Mouse (Mus musculus): ENCODE measurements around the gene Elavl2.
"Not testable (repeated sequence)": the region's sequence is repeated elsewhere in the genome, so short reads cannot be mapped to it uniquely, and the experiment has no call there.

Gene Elavl2

DNA sequence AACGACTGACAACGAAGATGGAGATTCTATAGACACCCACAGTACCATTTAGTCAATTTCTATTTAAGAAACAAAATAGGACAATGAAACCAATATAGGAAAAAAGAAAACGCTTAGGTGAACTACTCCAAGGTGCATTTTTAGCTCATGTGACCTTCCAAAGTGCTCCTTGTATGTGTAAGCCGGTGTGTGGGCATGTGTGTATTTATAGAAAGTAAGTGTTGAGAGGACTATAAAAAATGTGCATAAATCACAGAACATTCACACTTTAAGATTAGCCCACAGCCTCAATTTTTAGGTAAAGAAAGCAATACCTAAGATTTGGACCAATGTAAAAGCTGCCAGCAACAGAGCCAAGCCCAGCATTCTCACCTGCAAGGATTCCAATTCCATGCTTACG lies 51.0 kb downstream of the Elavl2 start:
- no peak for DNase-seq (ENCODE audit: extremely low read depth, low read depth, low spot score)

DNA sequence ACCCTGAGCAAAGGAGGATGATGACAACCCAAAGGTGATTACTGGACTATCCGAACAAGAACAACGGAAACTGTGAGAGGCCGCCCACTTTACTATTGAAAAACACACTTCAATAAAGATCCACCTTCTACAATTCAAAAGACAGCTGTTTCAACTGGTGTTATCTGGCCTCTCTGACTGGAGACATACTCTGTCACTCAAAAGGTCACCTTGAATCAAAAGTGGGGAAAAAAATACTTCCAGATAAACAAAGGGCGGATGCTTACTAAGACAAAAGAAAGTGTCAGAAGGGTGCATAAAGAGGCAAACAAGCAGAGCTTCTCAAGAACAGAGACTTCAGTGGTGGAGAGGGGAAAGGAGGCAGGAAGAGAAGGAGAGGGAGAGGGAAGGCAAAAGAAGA lies 66.4 kb downstream of the Elavl2 start:
- no peak for DNase-seq (ENCODE audit: extremely low read depth, low read depth, low spot score)

DNA sequence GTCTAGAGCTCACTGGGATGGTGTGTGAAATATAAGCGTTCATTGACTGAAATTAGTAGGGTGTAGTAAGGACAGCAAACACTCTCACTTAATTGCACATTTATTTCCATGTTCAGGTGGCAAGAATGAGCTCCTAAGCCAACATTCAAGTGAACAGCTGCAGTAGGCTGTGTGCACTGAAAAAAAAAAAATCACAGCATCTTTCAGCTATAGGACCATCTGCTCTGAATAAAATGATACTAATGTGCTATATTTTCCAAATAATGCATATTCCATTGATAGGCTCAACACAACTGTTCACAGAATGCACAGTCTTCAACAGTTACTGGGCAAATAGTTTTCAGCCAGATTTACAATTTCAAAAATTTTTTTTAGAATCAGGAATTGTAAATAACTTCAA lies 89.8 kb downstream of the Elavl2 start:
- DNase-seq (ENCODE audit: extremely low read depth, low read depth, low spot score) = no peak

DNA sequence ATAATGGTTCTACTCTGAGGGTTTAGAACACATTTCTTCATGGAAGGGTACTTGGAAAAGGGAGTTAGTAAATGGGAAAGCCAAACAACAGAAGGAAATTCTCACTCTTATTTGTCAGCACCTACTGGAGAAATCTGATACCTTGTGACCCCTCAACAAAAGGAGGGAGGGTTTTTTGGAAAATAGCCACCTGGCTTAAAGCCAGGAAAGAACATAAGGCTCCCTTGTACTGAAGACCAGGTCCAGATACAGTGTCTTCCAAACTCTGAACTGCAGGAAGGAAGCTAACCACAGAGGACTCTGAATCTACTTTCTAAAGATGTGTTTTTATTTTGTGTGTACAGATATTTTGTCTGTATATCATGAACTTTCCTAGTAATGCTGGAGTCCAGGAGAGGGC lies 102.9 kb downstream of the Elavl2 start:
- no peak for DNase-seq (ENCODE audit: extremely low read depth, low read depth, low spot score)

- DNase-seq (ENCODE audit: extremely low read depth, low read depth, low spot score) = no peak
These were observed 105.3 kb downstream of the Elavl2 start for GRCm38 (mm10) chr4:91295317-91295716.

- DNase-seq (ENCODE audit: extremely low read depth, low read depth, low spot score) = no peak
These were observed 109.1 kb downstream of the Elavl2 start for GRCm38 (mm10) chr4:91291526-91291925.

DNA sequence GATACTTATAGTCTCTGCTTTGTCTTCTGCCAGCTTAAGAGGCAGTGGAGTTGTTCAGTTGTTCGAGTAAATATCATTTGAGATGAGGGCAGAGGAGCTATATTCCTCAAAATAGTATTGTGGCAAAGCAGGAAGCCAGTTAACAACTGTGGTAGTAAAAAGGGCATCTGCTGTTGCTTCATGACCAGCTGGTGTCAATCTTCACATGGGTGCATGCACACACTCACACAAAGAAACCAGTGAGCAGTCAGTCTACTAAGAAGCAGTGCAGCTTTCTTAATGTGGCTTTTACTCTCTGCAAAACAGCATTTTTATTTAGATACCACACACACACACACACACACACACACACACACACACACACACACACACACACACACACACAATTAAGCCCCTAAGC lies 110.2 kb downstream of the Elavl2 start:
- DNase-seq (ENCODE audit: extremely low read depth, low read depth, low spot score) = no peak

DNA sequence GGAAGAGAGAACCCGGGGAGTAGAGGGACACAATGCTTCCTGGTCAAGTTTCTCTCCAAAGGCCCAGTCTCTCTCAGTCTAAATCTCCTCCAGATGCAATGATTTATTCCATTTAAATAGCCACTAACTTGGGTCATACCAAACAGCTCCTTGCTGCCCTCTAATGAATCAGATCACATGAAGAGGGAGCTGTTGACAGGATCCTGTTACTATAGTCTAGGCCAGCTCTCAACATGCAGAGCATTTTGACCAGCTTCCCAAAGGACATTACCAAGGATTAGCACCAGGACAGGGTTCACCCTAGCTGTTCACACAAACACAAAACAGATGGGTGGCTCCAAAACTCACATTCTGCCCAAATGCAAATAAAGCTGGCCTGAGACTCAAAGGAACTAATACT lies 111.4 kb downstream of the Elavl2 start:
- no peak for DNase-seq (ENCODE audit: extremely low read depth, low read depth, low spot score)

- DNase-seq (ENCODE audit: extremely low read depth, low read depth, low spot score) = no peak
These were observed 132.2 kb downstream of the Elavl2 start for GRCm38 (mm10) chr4:91268390-91268789.

GRCm38 (mm10) chr4:91263733-91264440 lies 136.7 kb downstream of the Elavl2 start:
- DNase-seq (ENCODE audit: extremely low read depth, low read depth, low spot score) = no peak

GRCm38 (mm10) chr4:91262839-91263238 lies 137.7 kb downstream of the Elavl2 start:
- no peak for DNase-seq (ENCODE audit: extremely low read depth, low read depth, low spot score)

DNA sequence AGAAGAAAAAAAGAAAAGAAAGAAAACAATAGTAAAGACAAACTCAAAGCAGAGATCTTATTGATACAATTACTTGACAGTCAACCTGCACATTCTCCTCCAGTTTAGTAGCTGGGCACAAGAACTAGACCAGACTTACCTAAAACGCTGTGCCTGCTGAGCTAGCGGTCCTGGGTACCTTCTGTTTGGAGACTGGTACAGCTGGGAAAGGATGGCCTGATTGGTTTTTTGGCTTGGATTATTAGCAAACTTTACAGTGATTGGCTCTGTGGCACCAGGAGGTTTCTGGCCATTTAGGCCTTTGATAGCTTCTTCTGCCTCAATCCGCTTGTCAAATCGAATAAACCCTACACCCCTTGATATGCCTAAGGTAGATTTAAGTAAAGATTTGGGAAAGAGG lies 140.0 kb downstream of the Elavl2 start:
- DNase-seq (ENCODE audit: extremely low read depth, low read depth, low spot score) = no peak

GRCm38 (mm10) chr4:91248650-91249049 lies 151.9 kb downstream of the Elavl2 start:
- no peak for DNase-seq (ENCODE audit: extremely low read depth, low read depth, low spot score)

GRCm38 (mm10) chr4:91245136-91245535 lies 155.4 kb downstream of the Elavl2 start:
- not testable (repeated sequence) for DNase-seq (ENCODE audit: extremely low read depth, low read depth, low spot score)

DNA sequence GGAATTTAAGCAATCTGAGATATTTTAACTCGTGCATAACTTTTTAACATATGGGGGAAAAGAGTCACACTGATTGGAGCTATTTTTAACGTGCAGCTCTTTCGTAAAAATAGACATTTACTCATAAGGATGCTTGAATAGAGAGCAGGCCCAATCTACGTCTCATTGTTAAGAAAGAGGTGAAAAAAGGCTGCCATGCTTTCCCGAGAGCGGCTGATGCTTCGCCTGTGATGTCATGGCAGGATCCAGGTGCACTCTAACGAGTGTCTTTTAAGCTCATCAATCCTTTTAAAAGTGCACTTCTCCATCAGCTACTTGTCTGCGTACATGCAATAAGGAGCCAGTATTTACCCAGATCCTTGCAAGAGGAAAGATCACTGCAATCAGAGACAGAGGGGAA lies 156.0 kb downstream of the Elavl2 start:
- no peak for DNase-seq (ENCODE audit: extremely low read depth, low read depth, low spot score)

GRCm38 (mm10) chr4:91243896-91244295 lies 156.7 kb downstream of the Elavl2 start:
- DNase-seq (ENCODE audit: extremely low read depth, low read depth, low spot score) = no peak

- DNase-seq (ENCODE audit: extremely low read depth, low read depth, low spot score) = no peak
These were observed 161.7 kb downstream of the Elavl2 start for GRCm38 (mm10) chr4:91238739-91239485.

GRCm38 (mm10) chr4:91236976-91237375 lies 163.6 kb downstream of the Elavl2 start:
- no peak for DNase-seq (ENCODE audit: extremely low read depth, low read depth, low spot score)

DNA sequence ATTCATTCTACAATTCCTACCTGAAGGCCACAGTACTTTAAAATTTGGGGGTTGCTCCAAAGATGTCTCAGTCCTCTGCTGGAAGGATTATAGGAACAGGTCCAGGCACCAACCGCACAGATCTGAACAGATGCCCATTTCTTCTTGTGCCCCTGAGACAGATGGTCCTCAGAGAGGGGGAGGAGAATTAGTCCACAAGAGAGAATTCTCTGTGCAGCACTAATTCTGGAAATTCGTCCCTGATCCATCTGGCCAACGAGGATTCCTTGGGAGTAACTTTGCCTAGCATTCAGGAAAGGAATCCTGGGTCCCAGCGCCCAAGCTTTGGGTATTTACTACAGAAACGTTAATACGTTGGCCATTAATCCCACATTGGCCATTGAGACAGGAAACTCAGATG lies 165.6 kb downstream of the Elavl2 start:
- no peak for DNase-seq (ENCODE audit: extremely low read depth, low read depth, low spot score)

- no peak for DNase-seq (ENCODE audit: extremely low read depth, low read depth, low spot score)
These were observed 167.0 kb downstream of the Elavl2 start for GRCm38 (mm10) chr4:91233599-91233998.

DNA sequence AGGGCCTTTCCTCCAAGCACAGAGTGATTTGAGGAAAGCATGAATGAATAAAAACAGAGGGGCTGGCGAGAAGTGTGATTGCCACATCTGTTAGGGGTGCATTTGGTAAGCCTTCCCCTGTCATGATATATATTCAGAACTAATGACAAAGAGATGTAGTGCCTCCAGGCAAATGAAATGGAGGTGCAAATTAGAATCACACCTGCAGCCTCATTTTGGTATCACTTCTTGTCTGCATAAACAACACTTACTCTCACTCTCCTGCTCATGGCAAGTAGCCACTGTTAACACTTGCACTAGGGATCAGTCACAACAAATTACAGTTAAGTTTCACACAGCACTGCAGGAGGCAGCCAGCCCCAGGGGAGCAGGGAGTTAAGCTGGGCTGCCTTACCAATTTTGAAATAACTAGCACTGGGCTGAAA lies 170.1 kb downstream of the Elavl2 start:
- no peak for DNase-seq (ENCODE audit: extremely low read depth, low read depth, low spot score)

DNA sequence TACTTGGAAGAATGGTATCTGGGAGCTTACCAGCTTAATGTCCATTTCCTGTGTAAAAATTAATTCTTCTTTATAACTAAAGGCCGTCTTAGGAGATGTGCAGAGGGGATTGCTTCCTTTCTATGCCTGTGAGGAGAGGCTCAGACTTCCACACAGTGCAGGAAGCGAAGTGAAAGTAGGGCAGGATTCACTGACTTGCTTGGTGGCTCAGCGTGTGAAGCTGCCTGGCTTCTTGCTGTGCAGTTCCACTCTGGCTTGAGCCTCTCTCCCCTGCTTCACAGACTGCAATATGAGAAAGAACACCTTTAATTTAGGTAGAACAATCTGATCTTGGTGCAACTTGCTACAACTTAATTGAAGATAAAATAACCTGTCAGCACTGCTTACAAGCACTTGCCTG lies 172.2 kb downstream of the Elavl2 start:
- DNase-seq (ENCODE audit: extremely low read depth, low read depth, low spot score) = no peak

DNA sequence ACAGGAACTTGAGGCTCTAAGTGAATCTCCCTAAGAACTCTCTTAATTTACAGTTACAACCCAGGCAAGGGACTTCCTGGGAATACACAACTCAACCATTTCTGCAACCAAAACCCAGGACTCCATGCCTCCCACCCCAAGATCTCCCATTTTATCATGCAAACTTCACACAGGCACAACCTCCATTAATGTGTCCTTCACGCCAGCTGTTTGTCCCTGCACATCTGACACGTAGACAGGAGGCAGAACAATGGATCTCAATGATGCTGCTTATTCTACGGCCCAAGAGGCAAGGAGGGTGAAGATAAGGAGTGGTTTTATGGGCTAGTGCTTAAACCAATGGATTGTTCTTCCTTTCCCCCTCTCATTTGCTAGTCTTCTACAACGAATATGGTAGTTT lies 176.8 kb downstream of the Elavl2 start:
- DNase-seq (ENCODE audit: extremely low read depth, low read depth, low spot score) = no peak
